Mouse (Mus musculus) spleen, postnatal 4 days (tissue): Measurements from ENCODE around the gene Hoxa3.

Experiments
- DNase-seq, 2 experiments: peaks; one replicate each; pipeline ENCODE4 v3.0.0; 2022; ENCODE audit warnings: low spot score in 2 of 2

Hoxa3 gene

DNA sequence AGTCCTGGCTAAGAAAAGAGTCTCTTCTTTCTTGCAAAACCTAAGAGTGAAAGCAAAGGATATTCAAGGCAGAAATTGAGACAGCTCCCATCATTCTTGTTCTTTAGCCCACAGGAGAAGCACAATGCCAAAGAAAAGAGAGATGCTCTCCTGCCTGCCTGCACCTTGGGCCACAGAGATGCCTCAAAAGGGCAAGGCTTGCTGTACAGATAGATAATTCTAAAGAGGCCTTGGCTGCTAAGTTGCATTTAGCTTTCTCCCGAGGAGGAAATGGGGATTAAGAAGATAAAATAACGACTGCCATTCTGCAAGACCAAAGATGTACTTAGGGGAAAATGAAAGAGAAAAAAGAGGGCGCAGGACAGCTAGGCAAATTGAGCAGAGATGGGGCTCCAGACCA lies 33.8 kb upstream of the Hoxa3 start:
- no peak for DNase-seq

DNA sequence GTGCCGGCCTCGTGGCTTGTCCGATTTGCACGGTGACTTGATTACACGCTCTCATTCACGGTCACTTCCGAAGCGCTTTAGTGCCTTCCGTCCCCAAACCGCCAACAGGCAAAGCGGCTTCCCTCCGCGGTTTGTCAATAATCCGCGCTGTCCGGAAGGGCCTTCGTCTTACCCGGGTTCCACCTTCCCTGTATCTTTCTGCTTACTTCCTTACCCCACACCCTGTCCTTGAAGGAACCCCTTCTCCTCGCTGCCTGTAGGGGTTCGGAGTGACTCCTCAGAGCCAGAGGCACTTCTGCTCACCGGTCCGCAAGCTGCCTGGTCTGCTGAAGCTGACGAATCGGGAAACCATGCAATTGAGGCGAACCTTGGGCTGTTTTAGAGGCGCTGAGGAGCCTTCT lies 33.3 kb upstream of the Hoxa3 start:
- DNase-seq: no peak

DNA sequence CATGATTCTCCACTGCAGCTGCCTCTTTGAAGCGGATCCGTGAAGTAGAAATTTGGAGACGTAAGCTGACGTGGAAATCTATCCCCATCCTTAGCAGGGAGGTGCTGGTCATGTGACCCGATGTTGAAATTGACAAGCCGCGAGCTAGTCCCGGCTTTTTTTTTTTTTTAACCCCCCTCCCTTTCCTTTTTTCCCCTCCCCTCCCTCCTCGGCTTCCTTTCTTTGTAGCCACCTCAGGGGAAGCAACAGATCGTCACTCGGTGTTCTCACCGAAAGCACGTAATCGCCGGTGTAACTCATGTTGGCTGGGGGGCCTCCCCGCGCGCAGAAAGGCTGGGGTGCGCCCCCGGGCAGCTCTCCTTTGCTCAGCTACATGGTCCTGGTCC lies 32.6 kb upstream of the Hoxa3 start, which contains the start of gene Hoxa11:
Gene Hoxa11 (minus strand): TSS at position 54 of the 386 bp plus-strand sequence.
- no peak for DNase-seq

DNA sequence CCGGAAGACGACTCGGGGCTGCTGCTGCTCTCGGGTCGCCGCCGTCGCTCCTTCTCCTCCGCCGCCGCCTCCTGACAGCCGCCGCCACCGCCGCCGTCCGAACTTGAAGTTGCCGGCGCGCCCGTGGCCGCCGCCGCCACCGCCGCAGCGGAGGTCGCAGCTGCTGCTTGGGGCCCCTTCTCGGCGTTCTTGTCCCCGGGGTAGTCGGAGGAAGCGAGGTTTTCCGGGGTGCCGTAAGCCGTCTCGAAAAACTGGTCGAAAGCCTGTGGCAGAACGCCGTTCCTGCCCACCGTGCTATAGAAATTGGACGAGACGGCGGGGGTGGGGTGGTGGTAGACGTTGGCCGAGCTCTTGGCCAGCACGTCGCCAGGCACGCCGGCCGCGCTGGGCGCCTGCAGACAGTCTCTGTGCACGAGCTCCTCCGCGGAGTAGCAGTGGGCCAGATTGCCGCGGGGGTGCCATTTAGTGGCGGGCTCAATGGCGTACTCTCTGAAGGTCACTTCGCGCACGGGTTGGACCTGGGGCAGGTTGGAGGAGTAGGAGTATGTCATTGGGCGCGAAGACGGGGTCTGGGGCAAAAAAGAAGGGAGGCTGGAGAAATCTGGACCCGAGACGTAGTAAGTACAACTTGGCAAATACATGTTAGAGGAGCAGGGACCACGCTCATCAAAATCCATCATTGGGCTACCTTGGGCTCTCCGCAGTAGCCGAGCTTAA lies 32.1 kb upstream of the Hoxa3 start:
- no peak for DNase-seq

DNA sequence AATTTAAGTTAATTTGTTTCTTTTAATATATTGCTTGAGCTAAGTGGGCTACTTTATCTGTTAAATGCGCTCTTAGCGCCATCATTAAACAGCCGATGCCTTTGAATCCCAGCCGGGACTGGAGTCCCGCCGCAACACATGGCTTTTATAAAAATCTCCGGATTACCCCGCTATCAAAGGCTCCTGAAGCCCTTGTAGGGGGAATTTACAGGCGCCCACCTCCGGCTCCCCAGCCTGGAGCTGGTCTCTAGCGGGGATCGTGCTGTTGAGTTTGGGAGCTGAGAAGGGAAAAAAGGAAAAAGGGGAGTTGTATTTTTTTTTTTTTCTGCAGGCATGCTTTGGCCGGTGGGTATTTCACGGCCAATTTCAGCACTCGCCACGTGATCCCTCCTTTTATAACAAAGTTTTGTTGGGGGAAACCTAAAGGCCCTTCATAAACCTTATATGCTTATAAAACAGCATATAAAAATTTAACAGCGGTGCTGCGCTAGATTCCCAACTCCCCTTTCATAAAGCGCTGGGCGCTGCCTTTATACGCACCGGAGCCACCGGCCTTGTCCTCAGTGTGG lies 31.4 kb upstream of the Hoxa3 start:
- DNase-seq: no peak

DNA sequence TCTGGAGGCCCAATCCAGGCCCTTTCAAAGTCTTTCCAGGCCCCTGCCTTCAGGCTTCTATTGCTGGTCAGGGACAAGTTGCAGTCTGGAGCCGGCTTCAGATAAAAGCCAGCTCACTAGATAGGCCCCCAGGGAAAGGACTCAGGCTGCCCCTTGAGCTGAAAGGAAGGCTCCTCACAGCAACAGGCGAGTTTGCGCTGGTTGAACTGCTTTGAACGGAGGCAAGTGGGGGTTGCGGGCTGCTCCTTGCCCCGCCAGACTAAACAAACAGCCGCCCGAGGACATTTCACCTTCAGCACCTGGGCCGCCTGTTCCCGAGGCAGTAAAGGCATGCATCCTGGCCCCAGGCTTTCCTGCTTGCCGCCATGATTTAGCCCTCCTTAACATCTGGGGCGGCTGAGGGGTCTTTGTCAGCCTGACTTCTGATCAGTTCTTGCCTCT lies 30.6 kb upstream of the Hoxa3 start:
- DNase-seq: no peak

DNA sequence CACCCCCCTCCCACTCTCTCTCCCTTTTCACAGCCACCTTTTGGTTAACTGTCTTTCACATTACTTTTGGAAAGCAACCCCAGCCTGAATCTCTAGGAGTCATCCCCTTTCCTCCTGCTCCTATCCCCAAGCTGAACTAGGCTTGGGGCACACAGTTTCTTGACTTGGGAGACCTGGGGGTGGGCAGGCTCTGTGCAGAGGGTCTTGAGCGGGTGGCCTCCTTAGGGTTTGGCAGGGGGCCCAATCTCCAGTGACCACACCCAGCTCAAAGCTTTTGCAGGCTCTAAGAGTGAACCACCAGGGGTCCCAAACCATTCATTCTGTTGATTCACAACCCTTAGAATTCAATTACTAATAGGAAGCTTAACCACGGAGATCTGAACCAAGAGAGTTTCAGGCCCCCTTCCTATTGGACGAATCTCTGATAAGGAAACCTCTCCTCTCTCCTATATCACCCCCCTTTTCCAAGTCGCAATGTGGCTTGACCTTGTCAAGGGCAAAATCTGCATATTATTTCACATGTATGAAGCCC lies 29.7 kb upstream of the Hoxa3 start:
- DNase-seq: no peak

DNA sequence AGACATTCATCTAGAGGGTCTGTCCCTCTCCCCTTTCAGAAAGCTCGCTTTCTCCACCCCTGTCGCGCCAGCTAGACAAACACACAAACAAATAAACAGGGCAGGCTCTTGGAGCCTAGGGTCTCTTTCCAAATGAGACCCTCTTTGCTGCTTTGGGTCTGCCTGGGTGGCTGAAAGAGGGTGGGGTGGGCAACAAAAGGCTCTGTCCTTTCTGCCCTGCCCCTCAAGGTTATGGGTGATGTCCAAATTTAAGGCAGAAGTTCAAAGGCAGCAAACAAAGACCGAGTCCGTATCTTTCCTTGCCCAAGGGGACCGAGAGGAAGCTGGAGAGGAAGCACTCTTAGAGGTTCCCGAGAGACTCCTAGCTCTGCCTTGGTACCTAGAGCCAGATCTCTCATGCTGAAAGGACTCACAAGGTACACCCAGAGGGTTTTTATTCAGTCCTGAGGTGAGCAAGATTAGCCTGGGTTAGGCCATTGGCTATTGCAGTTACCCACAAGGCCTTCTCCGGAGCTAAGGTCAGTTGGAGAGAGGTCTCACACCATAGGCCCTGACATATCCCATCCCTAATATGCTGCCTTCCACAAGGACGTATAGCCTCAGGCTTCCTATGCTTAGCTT lies 28.0 kb upstream of the Hoxa3 start:
- no peak for DNase-seq

DNA sequence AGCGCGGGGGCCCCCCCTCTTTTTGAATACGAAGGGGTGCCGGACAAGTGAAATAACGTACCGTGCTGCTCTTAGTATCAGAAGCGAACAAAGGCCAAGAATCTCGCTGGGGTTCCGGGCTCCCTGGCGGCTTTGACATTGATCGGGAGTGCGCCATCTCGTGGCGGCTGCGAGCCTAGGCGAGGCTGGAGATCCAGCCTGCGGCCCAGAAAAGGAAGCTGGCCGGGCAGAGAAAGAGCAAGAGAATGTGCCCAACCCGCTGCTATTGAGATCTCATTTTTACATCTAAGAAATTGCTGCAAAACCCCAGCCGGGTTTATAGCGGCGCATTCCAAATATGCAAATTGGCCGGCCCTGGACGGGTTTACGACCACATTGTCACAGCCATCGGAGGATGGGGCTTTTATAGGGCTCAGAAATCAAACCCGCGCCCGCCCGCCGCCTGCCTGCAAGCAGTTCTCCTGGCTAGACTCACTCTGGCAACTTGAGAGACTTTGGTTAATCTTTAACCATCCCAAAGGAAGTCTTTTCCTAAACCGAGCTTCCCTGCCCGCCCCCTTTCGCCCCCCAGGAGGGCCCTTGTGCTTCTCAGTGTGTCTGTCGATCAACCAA lies 27.4 kb upstream of the Hoxa3 start, which contains the start of gene Hoxa10:
Gene Hoxa10 (minus strand): TSS at position 466 of the 612 bp plus-strand sequence.
- DNase-seq: peak; percentile 71 to 90

DNA sequence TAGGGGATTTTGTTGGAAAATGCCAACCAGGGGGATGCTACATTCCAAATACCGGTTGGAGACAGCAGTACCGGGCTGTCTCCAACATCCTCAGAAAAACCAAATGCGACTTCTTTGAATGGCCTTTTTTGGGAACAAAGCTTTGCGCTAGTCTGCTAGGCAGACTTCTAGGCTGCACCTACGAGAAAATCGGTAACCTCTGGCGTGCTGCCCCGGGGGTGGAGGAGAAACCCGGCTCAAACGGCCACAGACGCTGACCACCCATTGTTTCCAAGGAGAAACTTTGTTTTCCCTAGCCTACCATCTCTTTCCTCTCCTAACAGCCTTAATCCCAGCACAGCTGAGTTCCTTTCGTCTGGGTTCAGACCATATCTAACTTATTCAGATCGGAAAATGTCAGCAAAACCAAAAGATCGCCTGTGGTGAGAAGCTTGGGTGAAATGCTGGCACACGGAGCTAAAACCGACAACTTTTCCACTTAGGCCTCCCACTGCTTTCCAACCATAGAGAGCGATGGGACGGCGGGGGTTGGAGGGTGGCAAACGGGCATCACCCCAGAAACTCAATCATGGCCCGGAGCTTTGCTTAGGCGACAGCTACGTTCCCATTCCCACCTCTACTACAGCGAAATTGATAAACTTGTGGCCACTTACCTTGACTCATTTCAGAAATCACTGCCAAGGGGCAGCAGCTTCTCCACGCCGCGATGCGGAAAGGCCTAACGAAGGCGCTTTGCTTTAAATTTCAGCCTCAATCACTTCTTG lies 26.7 kb upstream of the Hoxa3 start:
- no peak for DNase-seq

DNA sequence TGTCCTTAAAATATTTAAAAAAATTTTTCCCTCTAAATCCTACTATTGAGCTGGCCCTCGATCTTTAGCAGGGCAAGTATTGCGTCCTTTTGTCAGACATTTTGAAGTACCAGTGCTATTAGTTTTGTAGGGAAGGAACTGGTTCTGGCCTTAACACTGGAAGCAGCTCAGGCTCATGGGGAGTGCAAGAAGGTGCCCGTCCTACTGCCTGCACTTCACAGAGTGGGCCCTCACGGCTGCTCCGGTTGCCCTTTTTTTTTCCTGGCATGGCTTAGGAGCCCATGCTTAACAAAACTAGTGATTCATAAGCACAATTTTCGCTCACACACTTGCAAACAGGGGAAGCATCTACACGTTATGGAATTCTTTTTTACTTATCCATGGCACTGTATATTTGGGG lies 25.8 kb upstream of the Hoxa3 start:
- DNase-seq: no peak

DNA sequence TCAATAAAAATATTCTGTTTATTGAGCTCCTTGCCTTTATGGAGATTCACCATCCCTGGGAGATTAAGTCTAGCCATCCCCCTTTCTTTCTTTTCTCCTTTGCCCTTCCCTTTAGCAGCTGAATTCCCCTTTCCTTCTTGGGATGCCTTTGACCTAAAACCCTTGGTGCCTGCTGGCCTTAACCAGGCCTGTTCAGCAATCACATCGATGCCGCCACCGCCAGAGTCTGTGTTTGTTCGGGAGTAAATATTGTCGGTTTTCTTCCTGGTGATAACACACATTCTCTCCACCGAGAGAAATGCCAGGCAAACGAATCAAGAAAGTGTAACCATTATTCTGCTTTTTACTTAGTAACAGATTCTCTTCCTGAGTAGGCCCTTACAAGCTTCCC lies 25.0 kb upstream of the Hoxa3 start:
- DNase-seq: no peak

DNA sequence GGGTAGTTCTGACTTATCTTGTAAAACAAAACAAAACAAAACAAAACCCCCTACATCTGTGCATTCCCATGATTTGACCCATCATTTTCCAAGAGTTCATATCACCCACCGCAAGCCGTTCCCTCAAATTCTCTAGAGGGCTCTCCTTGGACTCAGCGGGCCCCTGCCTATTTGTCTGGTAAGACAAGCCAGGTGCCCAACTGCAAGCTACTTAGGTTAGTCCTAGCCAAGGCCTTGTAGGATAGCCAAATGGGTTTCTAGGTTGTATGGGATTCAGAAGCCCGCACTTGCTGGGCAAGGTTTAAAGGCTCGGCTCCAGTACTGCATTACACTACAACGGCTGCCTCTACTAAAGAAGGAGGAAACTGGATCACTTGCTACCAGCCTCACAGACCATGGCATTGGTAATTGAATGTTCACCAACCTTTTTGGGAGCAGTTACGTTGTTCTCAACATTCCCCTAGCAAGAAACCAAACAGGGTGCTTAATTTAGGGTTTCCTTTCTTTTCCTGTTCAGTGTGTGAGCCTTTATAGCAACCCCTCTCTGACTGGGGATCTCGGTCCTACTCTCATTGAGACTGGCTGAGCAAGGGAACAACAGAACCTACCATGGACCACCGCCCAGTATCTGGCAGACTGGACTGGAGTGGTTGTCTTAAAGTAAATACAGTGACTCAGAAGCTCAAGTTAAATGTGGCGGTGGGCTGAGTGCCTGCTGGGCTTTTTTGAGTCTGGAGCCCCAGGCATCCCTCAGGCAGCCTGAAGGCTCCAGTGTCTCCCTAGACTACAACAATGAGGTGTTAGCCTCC lies 24.4 kb upstream of the Hoxa3 start:
- DNase-seq: no peak

DNA sequence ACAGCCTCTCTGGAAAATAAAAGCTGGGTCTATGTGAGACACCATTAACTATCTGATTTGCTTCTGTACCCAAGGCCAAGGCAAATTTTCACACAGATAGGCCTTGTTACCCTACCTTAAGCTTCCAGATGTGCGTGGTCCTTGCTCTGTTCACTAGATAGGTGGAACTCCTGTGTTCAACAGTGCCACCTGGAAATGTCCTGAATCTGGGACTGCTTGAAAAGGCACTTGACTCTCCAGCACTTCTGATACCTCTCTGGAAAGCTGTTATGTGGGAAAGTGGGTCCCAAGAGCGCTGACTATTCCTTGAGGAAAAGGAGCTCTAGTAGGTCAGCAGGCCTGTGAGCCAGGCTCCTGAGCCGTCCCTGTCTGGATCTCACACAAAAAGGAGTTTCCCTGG lies 23.7 kb upstream of the Hoxa3 start:
- no peak for DNase-seq

DNA sequence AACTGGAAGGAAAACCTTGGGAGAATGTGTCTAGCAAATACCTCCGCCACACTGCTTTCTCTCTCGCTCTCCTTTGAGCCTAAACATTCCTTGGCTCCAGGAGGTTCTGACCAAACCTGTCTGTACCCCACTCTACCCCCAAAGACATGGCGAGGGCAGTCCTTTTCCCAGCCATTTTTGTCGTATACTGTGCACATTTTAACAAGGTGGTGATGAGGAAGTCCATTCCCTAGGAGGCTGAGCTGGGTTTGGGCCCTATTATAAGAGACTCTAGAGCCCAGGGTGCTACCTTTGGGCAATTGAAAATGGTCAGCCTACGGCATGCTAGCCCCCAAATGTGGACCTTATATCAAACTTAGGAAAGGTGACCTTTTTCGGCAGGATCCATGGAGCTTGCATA lies 22.7 kb upstream of the Hoxa3 start:
- DNase-seq: no peak

DNA sequence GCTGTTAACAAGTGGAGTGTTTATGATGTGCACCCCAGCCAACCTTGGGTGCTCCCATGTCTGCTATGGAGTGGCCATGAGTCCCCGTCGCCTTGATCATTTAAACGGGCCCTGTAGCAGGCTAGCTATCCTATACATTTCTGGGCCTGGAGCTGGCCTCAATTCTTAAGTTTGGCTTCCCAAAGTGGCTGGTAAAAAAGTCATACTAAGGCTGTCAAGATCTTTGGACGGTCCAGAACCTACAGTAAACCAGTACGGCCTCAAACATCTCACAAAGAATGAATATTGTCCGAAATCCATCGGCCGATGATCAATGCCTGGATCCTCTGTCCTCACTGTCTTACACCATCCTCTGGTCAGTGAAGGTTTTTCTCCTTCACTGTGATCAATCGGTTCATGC lies 22.1 kb upstream of the Hoxa3 start:
- DNase-seq: no peak

DNA sequence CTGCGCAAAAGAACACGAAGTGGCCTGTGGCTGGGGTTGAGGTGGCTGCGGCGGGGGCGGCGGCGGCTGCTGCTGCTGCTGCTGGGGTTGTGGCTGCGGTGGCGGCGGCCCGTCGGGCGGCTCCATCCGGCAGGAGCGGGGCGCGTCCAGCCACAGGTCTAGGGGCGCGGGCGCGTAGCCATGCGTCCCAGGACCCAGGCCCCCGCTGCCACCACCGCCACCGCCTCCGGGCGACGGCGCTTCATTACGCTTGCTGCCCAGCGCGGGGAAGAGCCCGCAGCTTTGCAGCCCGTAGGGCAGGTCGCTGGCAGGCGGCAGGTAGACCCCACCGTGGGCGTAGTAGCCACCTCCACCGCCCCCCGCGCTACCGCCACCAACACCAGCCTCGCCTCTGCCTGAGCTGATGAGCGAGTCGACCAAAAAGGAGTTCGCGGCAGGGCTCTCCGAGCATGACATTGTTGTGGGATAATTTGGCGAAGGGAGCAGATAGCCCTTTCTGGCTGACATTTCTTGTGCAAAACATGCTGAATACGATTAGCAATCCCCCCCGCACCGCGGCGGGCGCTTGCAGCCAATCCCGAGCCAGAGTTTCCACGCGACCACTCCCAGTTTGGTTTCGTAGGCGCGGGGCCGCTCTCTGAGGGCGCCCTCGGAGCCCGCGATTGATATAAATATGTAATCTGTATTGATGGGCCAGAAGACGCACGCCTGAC lies 21.4 kb upstream of the Hoxa3 start:
- DNase-seq: no peak

DNA sequence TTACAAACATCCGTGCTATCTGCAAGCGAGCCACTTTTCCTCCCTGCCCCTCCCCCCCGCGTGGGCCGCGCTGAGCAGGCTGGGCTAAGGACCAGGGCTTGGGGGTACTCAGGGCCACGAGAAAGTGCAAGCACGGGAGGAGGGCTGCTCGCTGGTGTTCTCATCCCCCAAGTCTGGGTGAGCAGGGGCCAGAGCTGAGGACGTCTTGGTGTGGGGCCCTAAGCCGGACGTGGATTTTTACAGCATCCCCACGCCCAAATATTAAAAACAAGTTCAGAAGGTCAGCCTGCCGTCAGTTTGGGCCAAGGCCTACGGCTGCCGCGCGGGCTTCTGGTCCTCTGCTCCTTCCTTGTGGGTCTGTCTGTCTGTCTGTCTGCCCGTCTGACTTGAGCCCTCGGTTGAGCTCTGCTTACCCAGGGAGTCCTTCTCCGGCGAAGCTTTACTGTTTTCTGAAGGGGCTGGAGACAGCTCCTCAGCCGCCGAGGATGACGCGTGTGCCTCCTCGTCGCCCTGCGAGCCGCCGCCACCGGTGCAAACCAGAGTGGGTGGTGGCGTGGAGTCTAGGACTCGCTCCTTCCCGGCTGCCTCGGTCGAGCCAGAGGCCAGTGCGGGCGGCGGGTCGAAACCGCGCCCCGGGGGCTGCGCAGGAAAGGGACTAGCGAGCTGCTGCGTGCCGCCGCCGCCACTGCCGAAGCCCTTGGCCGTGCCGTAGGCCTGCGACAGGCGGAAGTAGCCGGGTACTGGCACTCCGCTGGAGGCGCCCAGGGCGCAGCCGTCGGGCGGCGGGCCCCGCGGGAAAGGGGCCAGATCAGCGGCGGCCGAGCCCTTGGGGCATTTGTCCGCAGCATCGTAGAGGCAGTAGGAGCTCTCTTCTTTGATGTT lies 20.7 kb upstream of the Hoxa3 start:
- DNase-seq: no peak

DNA sequence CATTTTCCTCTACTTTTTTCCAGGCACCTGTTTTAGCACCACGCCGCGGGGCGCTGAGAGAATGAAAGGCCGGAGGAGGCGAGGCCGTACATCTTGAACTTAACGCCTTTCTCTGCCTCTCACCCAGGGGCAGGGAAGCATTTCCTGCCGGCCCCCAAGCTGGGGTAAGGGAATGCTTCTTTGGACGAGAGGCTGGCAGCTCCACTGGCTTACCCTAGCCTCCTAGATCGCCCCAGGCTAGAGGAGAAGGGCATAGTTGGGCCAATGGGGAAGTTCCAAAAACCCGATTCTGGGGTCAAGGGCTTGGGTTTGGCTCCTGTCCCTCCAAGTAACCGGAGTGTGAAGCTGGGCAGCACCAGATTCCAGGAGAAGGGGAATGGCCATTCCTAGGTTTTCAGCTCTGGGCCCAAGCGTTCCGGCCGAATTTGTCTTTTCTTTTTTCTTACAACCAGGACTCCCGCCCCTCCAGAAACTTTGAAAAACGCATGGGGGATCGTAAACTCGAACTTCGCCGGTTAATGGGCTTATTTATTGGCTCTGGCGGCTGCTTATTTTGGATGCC lies 19.9 kb upstream of the Hoxa3 start:
- DNase-seq: peak in 1 of 2 experiments; percentile 56
